Mouse (Mus musculus): ENCODE measurements around the gene AU040320. TPM values are rescaled to one million over a fixed set of nuclear protein-coding genes. Genes with fewer than 3 reads are reported as not detected.

The AU040320 gene
- polyA plus RNA-seq, 1 experiment from 2014 or later, result 26.2 TPM

Other genes with a start within 250 kb of the AU040320 start
- gene Ago4, start 220.1 kb upstream of the AU040320 start, polyA plus RNA-seq (2014; fragmentation: Nextera tagmentation; extraction: Ambion mirVana), result 3.0 and 3.6 TPM in 2 replicates
- gene Clspn, start 196.6 kb upstream of the AU040320 start, polyA plus RNA-seq (2014; fragmentation: Nextera tagmentation; extraction: Ambion mirVana), result 50.4 and 54.4 TPM in 2 replicates
- gene 5730409E04Rik, start 143.7 kb upstream of the AU040320 start, polyA plus RNA-seq (2014; fragmentation: Nextera tagmentation; extraction: Ambion mirVana), result 1.6 and 1.7 TPM in 2 replicates
- gene Psmb2, start 75.9 kb upstream of the AU040320 start, polyA plus RNA-seq (2014; fragmentation: Nextera tagmentation; extraction: Ambion mirVana), result 523 and 552 TPM in 2 replicates
- gene Tfap2e, start 17.3 kb upstream of the AU040320 start, polyA plus RNA-seq (2014; fragmentation: Nextera tagmentation; extraction: Ambion mirVana), result 1.5 and 1.6 TPM in 2 replicates
- gene Ncdn, start 106 bp upstream of the AU040320 start, polyA plus RNA-seq (2014; fragmentation: Nextera tagmentation; extraction: Ambion mirVana), result 22.0 and 23.3 TPM in 2 replicates
- 29.8 and 31.6 TPM in 2 replicates for gene Zmym4, start 214.6 kb downstream of the AU040320 start, polyA plus RNA-seq (2014; fragmentation: Nextera tagmentation; extraction: Ambion mirVana)